Mouse (Mus musculus) forebrain, embryonic 16.5 days (tissue): ENCODE data around the gene Dstn. TPM values are rescaled to one million over a fixed set of nuclear protein-coding genes. Genes with fewer than 3 reads are reported as not detected.

Source experiments
- ATAC-seq: fragments of 200-750 bp; cut with Nextera tagmentation; 2 replicates; pipeline ENCODE4 v1.8.0; 2017; ENCODE audit warnings: mild to moderate bottlenecking, moderate library complexity
- H3K27ac ChIP-seq: fragments of 300-500 bp; sonication (generic); 2 replicates; pipeline ENCODE4 v1.5.1; 2014; ENCODE audit warnings: low read length, control low read depth
- H3K27me3 ChIP-seq: fragments of 300-500 bp; sonication (generic); replicated peaks from 2 replicates; pipeline ENCODE4 v1.6.1; 2014; ENCODE audit warnings: low read length; ENCODE audit not compliant: control insufficient read depth, insufficient read depth
- H3K36me3 ChIP-seq: fragments of 300-500 bp; sonication (generic); 2 replicates; pipeline ENCODE4 v1.6.1; 2014; ENCODE audit not compliant: control insufficient read depth, insufficient read depth
- H3K4me1 ChIP-seq: fragments of 300-500 bp; sonication (generic); replicated peaks from 2 replicates; pipeline ENCODE4 v1.6.1; 2014; ENCODE audit warnings: low read length; ENCODE audit not compliant: control insufficient read depth, insufficient read depth
- H3K4me2 ChIP-seq: fragments of 300-500 bp; sonication (generic); 2 replicates; pipeline ENCODE4 v1.6.1; 2014; ENCODE audit warnings: mild to moderate bottlenecking, low read length, control low read depth
- H3K4me3 ChIP-seq: fragments of 300-500 bp; sonication (generic); replicated peaks from 2 replicates; pipeline ENCODE4 v1.5.1; 2014; ENCODE audit warnings: mild to moderate bottlenecking, low read length, control low read depth
- H3K9ac ChIP-seq: fragments of 300-500 bp; sonication (generic); replicated peaks from 2 replicates; pipeline ENCODE4 v1.6.1; 2014; ENCODE audit warnings: low read depth, low read length, control low read depth
- H3K9me3 ChIP-seq: fragments of 300-500 bp; sonication (generic); 2 replicates; pipeline ENCODE4 v1.6.1; 2016; ENCODE audit warnings: low read length; ENCODE audit not compliant: control insufficient read depth
- WGBS: fragments of 180-500 bp; shearing (Covaris S2); extraction: QIAGEN DNeasy Blood & Tissue Kit; methylation state at CpG from one replicate; pipeline ENCODE4 v1.1.7; 2014; 5-methylcytosine and 5-hydroxymethylcytosine counted together
- polyA plus RNA-seq: library from polyadenylated mRNA; unstranded; fragments of >200 nt; fragmentation: Nextera tagmentation; extraction: Ambion mirVana; gene quantifications from 2 replicates; pipeline ENCODE4 v1.2.1, GENCODE M21; 2015

The Dstn gene
- 428 and 455 TPM in 2 replicates for polyA plus RNA-seq

GRCm38 (mm10) chr2:143914760-143915599, at the start of gene Dstn:
Gene Dstn (plus strand): TSS chr2:143915320.
- Histone ChIP-seq H3K27me3 (no peaks in the 10 kb centered on the region), H3K36me3 (no peaks in the 10 kb centered on the region), H3K4me1 (peaks cover 20% of the 10 kb centered on the region), H3K9me3 (no peaks in the 10 kb centered on the region), H3K4me2 (peak within 1 kb of the TSS; percentile 91), H3K27ac (peak within 1 kb of the TSS; percentile 97), H3K9ac (peak within 1 kb of the TSS; percentile 84), H3K4me3 (peak within 1 kb of the TSS; percentile 80)
- WGBS, result under 1% methylated on average over 69 of the region's 71 CpGs
- ATAC-seq, result peak; percentile 95

GRCm38 (mm10) chr2:143867326-143867725, 47.8 kb upstream of the Dstn start:
- H3K27me3 ChIP-seq, result peaks cover 6% of the 10 kb centered on the region; the same call in 1 of the 2 replicates
- H3K9me3 ChIP-seq, result no peaks in the 10 kb centered on the region
- no peak overlapping the region for H3K27ac ChIP-seq
- H3K4me1 ChIP-seq, result peaks cover 4% of the 10 kb centered on the region; the same call in 1 of the 2 replicates
- no peak overlapping the region for H3K4me2 ChIP-seq
- no peak overlapping the region for H3K4me3 ChIP-seq
- no peak overlapping the region for H3K9ac ChIP-seq
- WGBS, result 8% methylated on average over 6 of the region's 6 CpGs
- no peaks in the 10 kb centered on the region for H3K36me3 ChIP-seq
- peak; percentile 72 for ATAC-seq

GRCm38 (mm10) chr2:143870936-143871688, 44.0 kb upstream of the Dstn start:
- WGBS, result 76% methylated on average over 10 of the region's 10 CpGs
- H3K9me3 ChIP-seq, result no peaks in the 10 kb centered on the region
- ATAC-seq, result no peak
- no peaks in the 10 kb centered on the region for H3K4me1 ChIP-seq
- H3K36me3 ChIP-seq, result no peaks in the 10 kb centered on the region
- H3K4me3 ChIP-seq, result no peak overlapping the region
- no peak overlapping the region for H3K9ac ChIP-seq
- H3K27me3 ChIP-seq, result no peaks in the 10 kb centered on the region
- no peak overlapping the region for H3K4me2 ChIP-seq
- H3K27ac ChIP-seq, result no peak overlapping the region

GRCm38 (mm10) chr2:143876026-143876425, 39.1 kb upstream of the Dstn start:
- ATAC-seq, result no peak
- no peaks in the 10 kb centered on the region for H3K4me1 ChIP-seq
- H3K27me3 ChIP-seq, result no peaks in the 10 kb centered on the region
- no peak overlapping the region for H3K9ac ChIP-seq
- no peak overlapping the region for H3K4me3 ChIP-seq
- no peak overlapping the region for H3K27ac ChIP-seq
- H3K9me3 ChIP-seq, result no peaks in the 10 kb centered on the region
- H3K4me2 ChIP-seq, result no peak overlapping the region
- H3K36me3 ChIP-seq, result no peaks in the 10 kb centered on the region
- WGBS, result 72% methylated on average over 1 of the region's 1 CpGs

- Histone ChIP-seq H3K9ac (no peak overlapping the region), H3K27me3 (no peaks in the 10 kb centered on the region), H3K27ac (no peak overlapping the region), H3K4me3 (no peak overlapping the region), H3K4me1 (no peaks in the 10 kb centered on the region), H3K36me3 (no peaks in the 10 kb centered on the region), H3K4me2 (no peak overlapping the region), H3K9me3 (no peaks in the 10 kb centered on the region)
- no peak for ATAC-seq
- WGBS, result 74% methylated on average over 4 of the region's 4 CpGs
Measured at GRCm38 (mm10) chr2:143876929-143877632, 38.0 kb upstream of the Dstn start.

GRCm38 (mm10) chr2:143879311-143879710, 35.8 kb upstream of the Dstn start:
- 88% methylated on average over 6 of the region's 6 CpGs for WGBS
- Histone ChIP-seq H3K27ac (no peak overlapping the region), H3K4me2 (no peak overlapping the region), H3K9ac (no peak overlapping the region), H3K9me3 (no peaks in the 10 kb centered on the region), H3K36me3 (no peaks in the 10 kb centered on the region), H3K27me3 (no peaks in the 10 kb centered on the region), H3K4me3 (no peak overlapping the region), H3K4me1 (no peaks in the 10 kb centered on the region)
- ATAC-seq, result no peak

GRCm38 (mm10) chr2:143882002-143882401, 33.1 kb upstream of the Dstn start:
- Histone ChIP-seq H3K9ac (no peak overlapping the region), H3K27ac (no peak overlapping the region), H3K36me3 (no peaks in the 10 kb centered on the region), H3K27me3 (no peaks in the 10 kb centered on the region), H3K9me3 (no peaks in the 10 kb centered on the region), H3K4me1 (no peaks in the 10 kb centered on the region), H3K4me3 (no peak overlapping the region), H3K4me2 (no peak overlapping the region)
- WGBS, result 81% methylated on average over 4 of the region's 4 CpGs
- no peak for ATAC-seq

GRCm38 (mm10) chr2:143882606-143883288, 32.4 kb upstream of the Dstn start:
- no peak for ATAC-seq
- H3K27me3 ChIP-seq, result no peaks in the 10 kb centered on the region
- no peak overlapping the region for H3K9ac ChIP-seq
- no peak overlapping the region for H3K4me3 ChIP-seq
- H3K4me2 ChIP-seq, result no peak overlapping the region
- H3K27ac ChIP-seq, result no peak overlapping the region
- no peaks in the 10 kb centered on the region for H3K9me3 ChIP-seq
- H3K4me1 ChIP-seq, result no peaks in the 10 kb centered on the region
- H3K36me3 ChIP-seq, result no peaks in the 10 kb centered on the region
- 88% methylated on average over 10 of the region's 10 CpGs for WGBS
